Mouse (Mus musculus) urinary bladder, postnatal 36 days (tissue): ENCODE measurements around the gene Gm37240.
A peak's percentile ranks its signal among the peaks of the same experiment; 100 is the strongest.

Experiments used
- DNase-seq, 2 experiments: peaks; one replicate each; pipeline ENCODE4 v3.0.0; 2022; ENCODE audit warnings: low spot score in 2 of 2, mixed read lengths in 1 of 2

Gene Gm37240

GRCm38 (mm10) chr3:84841271-84841670, 1046.0 kb downstream of the Gm37240 start:
- DNase-seq, result no peak

GRCm38 (mm10) chr3:84839499-84839898, 1047.8 kb downstream of the Gm37240 start:
- no peak for DNase-seq

GRCm38 (mm10) chr3:84837984-84838383, 1049.3 kb downstream of the Gm37240 start:
- no peak for DNase-seq

- no peak for DNase-seq
Measured at GRCm38 (mm10) chr3:84836029-84836428, 1051.3 kb downstream of the Gm37240 start.

DNA sequence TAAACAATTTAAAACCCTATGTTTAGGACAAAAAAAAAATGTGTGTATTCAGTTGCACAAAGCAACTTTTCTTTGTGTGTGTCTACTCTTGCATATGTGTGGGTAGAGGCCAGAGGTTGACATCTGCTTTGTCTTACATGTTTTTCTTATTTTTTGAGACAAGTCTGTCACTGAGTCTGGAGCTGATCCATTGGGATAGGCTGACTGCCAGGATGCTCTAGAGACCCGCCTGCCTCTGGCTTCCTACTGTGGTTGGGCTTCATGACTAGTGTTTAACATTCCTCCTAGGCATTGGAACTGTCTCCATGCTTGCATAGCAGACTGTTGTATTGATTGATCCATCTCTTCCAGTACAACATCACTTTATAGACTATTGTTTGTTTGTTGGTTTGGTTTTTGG, 1058.0 kb downstream of the Gm37240 start:
- no peak for DNase-seq

GRCm38 (mm10) chr3:84827617-84828016, 1059.7 kb downstream of the Gm37240 start:
- DNase-seq, result no peak

DNA sequence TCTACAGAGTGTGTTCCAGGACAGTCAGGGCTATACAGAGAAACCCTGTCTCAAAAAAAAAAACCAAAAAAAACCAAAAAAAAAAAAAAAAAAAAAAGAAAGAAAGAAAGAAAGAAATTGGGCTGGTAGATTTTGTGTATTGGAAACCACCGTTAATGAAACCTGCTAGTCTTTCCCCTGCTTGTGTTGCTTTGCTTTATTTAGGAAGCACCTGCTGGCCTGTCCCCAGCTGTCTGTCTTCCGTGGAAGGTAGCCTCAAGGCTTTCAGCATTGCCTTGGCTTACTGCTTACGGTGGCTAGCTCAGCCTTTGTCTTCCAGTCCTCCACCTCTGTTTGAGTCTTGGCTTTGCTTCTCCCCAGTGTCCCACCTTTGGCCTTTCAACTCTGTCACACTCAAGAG, 1060.4 kb downstream of the Gm37240 start:
- no peak for DNase-seq

DNA sequence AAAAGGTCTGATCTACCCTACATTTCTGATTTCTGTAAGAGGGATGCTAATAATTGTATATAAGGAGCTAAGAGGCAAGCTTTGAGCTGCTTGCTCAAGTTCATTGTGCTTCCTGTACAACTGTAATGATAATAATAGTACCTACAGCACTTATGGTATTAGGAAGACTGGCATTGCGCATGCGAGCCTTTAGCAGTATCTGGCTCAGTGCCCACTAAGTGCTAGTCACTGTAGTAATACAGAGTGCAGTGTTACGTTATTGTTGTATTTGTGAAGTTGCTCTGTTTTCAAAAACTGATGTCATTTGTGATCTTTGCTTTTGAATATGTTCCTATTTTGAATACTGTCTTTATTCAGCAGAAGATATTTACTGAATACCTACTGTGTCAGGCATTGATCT, 1060.9 kb downstream of the Gm37240 start:
- no peak for DNase-seq

DNA sequence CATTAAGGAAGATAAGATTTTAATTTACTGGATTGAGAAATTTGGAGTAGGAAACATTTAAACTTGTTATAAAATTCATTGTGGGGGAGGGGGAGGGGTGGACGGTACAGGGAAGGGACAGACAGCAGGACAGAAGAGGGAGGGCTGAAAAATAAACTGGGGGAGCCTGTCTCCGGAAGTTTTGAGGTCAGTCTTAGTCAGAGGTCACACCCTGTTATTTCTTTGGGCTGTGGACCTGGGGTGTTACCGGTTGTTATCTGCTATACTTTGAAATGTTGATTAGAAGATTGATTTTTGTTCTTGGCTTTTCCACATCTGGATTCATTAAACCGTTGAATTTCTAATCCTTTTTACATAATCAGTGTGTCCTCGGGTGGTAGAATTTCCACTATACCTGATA, 1061.3 kb downstream of the Gm37240 start:
- DNase-seq, result no peak

GRCm38 (mm10) chr3:84820654-84821201, 1066.6 kb downstream of the Gm37240 start:
- DNase-seq, result no peak

DNA sequence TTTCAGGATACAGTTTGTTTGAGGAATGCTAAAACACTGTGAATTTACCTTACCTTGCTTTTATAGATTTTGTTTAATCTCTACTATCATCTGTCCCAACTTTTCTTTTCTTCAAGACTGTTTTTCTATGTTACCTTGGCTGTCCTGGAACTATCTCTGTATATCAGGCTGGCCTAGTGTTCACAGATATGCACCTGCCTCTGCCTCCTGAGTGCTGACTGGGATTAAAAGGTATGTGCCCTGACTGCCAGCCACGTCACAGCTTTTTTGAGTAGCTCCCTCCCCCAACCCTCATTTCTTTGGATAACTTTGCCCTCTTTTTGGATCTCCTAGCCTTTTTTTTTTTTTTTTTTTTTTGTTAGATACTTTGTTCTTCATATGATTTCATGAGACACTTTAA, 1070.4 kb downstream of the Gm37240 start:
- no peak for DNase-seq

GRCm38 (mm10) chr3:84815461-84815860, 1071.9 kb downstream of the Gm37240 start:
- DNase-seq, result peak; percentile 22 to 27

GRCm38 (mm10) chr3:84814762-84815381, 1072.4 kb downstream of the Gm37240 start, which contains the start of gene Fbxw7:
Gene Fbxw7, plus strand, starts transcription at chr3:84815268.
- no peak for DNase-seq

DNA sequence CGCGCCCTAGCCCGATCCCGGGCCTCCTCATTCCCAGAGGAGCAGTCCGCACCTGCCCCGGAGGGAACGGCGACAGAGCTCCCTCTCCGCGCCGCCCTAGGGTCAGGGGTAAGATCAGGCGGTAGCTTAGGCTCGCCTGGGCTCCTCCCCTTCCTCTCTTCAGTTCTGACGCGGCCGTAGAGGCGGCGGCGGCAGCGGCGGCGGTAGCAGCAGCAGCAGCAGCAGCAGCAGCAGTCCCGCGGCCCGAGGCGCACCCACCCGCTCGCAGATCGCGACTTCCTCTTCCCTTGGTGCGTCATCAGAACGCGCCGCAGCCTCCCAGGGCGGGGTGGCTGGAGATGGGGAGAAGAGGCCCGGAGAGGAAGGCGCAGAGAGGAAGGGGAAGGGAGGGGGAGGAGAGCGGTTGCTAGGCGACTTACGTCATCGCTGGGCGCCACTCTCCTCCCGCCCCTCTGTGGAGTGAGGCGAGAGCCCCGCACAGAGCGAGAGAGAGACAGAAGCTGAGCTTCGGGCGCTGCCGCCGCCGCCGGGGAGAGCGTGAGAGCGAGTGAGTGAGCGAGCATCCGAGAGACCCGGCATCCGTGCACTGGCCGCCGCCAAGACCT, 1073.1 kb downstream of the Gm37240 start:
- DNase-seq, result peak; percentile 99 to 100

DNA sequence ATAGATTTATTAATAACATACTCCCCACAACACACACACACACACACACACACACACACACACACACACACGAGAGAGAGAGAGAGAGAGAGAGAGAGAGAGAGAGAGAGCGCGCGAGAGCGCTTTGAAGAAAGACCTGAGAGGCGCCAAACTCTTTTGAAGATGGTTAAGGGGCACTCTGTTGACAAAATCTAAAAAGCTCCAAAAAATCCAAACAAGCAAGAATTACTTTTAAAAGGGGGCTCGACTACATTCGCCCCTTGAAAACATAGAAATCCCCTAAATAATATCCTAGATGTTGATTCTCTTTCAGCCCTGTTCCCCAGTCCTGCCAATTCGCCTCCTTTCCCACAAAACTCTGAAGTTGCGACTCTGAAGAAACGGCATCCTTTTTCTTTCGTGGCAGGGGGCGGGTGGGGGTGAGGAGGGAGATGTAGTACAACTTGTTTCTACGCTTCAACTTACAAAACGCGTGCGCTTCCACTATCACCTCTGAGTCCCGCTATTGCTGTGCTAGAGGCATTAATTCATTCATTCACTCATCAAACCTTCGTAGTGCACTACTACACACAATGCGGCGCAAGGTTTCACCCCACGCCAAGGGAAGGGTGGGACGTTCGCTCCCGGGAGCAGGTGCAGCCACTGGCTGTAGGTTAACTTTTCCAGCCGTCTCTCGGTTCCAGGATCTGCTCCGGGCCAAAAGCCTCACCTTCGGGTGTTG, 1073.7 kb downstream of the Gm37240 start:
- no peak for DNase-seq

DNA sequence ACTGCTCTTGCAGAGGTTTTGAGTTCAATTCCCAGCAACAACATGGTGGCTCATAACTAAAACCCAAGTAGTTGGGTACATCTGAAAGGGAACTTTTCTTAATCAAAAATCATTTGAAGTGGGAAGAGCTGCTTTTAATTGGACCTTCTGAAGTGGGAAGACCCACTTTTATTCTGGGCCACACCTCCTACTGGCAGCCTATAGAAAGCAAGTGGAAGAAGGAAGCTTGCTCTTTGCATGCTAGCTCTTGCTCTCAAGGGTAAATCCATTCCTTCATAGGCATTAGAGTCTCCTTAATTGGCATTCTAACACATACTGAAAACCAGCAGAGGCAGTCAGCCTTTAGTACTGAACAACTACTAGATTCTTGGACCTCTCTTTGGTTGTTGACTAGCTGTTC, 1076.5 kb downstream of the Gm37240 start:
- no peak for DNase-seq

DNA sequence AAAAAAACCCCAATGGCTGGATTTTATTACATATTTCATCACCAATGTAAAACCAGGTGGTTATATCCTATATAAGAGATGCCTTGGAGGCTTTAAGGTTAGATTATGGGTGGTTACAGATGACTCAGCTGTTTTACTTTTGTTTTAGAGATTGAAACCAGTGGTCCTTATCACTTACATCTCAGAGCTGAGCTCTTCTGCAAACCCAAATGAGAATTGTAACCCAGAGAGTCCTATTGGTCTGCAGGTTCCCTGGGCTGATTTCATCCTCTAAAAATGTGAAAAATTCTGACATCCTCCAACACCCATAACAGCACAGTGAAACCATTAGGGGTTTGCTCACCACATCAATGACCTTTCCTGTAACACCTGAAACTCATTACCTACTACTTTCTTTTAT, 1078.4 kb downstream of the Gm37240 start:
- no peak for DNase-seq

- no peak for DNase-seq
Measured at GRCm38 (mm10) chr3:84807826-84808225, 1079.5 kb downstream of the Gm37240 start.

- DNase-seq, result no peak
Measured at GRCm38 (mm10) chr3:84806206-84806605, 1081.1 kb downstream of the Gm37240 start.

GRCm38 (mm10) chr3:84804036-84804435, 1083.3 kb downstream of the Gm37240 start:
- DNase-seq, result no peak

- DNase-seq, result no peak
Measured at GRCm38 (mm10) chr3:84787914-84788313, 1099.4 kb downstream of the Gm37240 start.

GRCm38 (mm10) chr3:84776084-84776483, 1111.2 kb downstream of the Gm37240 start:
- no peak for DNase-seq

DNA sequence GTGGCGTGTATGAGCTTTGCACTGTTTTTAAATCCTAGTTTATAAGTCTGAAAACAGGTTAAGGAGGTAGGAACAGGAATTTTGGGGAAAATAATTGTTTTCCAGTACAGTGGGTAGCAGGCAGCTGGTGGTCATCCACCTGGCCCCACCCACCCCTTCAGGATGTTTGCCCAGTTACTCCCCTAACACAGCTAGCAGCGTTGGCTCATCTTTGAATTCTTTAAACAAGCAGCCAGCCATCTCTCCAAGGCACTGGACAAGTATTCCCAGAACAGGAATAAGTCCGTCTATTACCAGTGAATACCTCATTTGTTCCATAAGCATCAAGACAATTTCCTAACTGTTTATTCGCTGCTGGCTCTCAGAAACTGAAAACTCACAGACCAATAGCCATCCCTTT, 1111.7 kb downstream of the Gm37240 start:
- no peak for DNase-seq
